ENCODE assay signal across 16 mouse cellular contexts in the genomic region with DNA sequence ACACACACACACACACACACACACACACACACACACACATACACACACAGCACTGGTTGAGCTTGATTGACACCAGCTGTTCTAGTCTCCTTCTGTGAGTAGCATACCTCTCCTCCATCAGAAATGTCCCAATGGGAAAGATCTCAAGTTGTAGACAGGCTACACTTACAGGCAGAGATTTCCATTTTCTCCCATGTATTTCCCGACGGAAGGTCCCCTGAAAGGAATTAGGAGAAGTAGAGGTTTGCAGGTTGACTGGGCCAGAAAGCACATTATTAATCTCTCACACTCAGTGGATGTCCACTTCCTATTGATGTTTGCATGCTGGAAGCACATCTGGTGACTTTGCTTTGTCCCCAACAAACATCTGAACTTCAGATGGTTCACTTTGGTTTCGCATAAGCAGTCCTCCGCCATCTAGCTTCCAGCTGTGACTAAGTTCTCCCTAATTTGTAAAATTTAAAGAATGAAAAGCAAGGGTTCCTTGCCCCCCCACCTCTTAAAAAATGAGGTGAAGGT.
"Had no signal": no experiment of that assay in that cellular context is flagged by ENCODE, and none has a peak within 500 bp of the region (broad histone marks: within the 10 kb centered on the region; RNA-seq: fewer than 3 reads in every experiment).

No protein-coding gene starts in this region.

- H3K4me2 ChIP-seq: neural tube, embryonic 12.5 days; neural tube, embryonic 13.5 days; neural tube, embryonic 15.5 days; stomach, embryonic 15.5 days had no signal

- H3K27me3 ChIP-seq: neural tube, embryonic 12.5 days; neural tube, embryonic 13.5 days; neural tube, embryonic 15.5 days; stomach, embryonic 15.5 days had no signal

- H3K27ac ChIP-seq: neural tube, embryonic 12.5 days; neural tube, embryonic 13.5 days; neural tube, embryonic 15.5 days; stomach, embryonic 15.5 days; stomach, postnatal 0 days had no signal

- H3K4me3 ChIP-seq: neural tube, embryonic 12.5 days; neural tube, embryonic 13.5 days; neural tube, embryonic 15.5 days; stomach, embryonic 15.5 days had no signal

- H3K9ac ChIP-seq: neural tube, embryonic 12.5 days; neural tube, embryonic 13.5 days; neural tube, embryonic 15.5 days; stomach, embryonic 15.5 days had no signal

- H3K9me3 ChIP-seq: neural tube, embryonic 12.5 days; neural tube, embryonic 13.5 days; neural tube, embryonic 15.5 days; stomach, embryonic 15.5 days had no signal

- H3K36me3 ChIP-seq: neural tube, embryonic 12.5 days; neural tube, embryonic 13.5 days; neural tube, embryonic 15.5 days; stomach, embryonic 15.5 days had no signal

- DNase-seq: retina, postnatal 1 day; right cerebral cortex, postnatal 14 days; right cerebral cortex, postnatal 25 days; right cerebral cortex, postnatal 4 days; spleen, adult 18-20 months; thymus, adult 18-20 months; thymus, adult 2 months; thymus, postnatal 14 days; thymus, postnatal 25 days; thymus, postnatal 36 days; thymus, postnatal 4 days had no signal

- H3K4me1 ChIP-seq: neural tube, embryonic 12.5 days; stomach, embryonic 15.5 days had no signal
